Mouse (Mus musculus): Measurements from ENCODE around the gene Palm. TPM values are rescaled to one million over a fixed set of nuclear protein-coding genes. Genes with fewer than 3 reads are reported as not detected.
A peak's percentile ranks its signal among the peaks of the same experiment; 100 is the strongest.
"Not testable (repeated sequence)": the region's sequence is repeated elsewhere in the genome, so short reads cannot be mapped to it uniquely, and the experiment has no call there.

Palm gene
- polyA plus RNA-seq, 2 experiments = 55.8 to 76.2 TPM

DNA sequence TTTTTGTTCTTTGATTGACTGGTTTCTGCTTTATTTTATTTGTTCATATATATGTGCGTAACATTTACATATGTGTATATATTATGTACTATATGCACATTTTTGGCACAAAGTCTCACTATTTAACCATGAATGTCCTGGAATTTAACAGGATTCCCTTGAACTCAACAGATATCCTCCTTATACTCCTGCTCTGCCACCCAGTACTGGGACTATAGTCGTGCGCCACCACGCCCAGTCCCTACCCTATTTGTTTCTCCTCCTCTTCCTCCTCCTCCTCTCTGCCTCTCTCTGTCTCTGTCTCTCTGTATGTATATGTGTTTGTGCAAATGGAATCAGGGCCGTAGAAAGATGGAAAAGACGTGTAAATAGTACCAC lies 46.6 kb upstream of the Palm start:
- H3K27ac ChIP-seq (replicated peaks; ENCODE audit: low read depth, low read length) = no peak overlapping the region
- 26% methylated on average over 6 of the region's 6 CpGs for WGBS
- peaks cover 4% of the 10 kb centered on the region; the same call in 1 of the 2 replicates for H3K4me1 ChIP-seq (ENCODE audit: control insufficient read depth, insufficient read depth, low read length)
- peak overlapping the region; percentile 54 for H3K4me2 ChIP-seq (replicated peaks; ENCODE audit: low read depth, low read length, severe bottlenecking)
- no peak for TF ChIP-seq POLR2A (IDR thresholded peaks at IDR 0.05; ENCODE audit: borderline replicate concordance, extremely low read depth, insufficient read depth, insufficient read length)
- ATAC-seq (ENCODE audit: low FRiP score, low read depth) = peak; percentile 31
- H3K4me3 ChIP-seq (replicated peaks; ENCODE audit: low read length) = peak overlapping the region; percentile 50
- H3K9me3 ChIP-seq (ENCODE audit: control insufficient read depth, low read length) = no peaks in the 10 kb centered on the region
- no peaks in the 10 kb centered on the region for H3K27me3 ChIP-seq (ENCODE audit: control insufficient read depth, insufficient read depth, low read length)
- H3K9ac ChIP-seq (ENCODE audit: low read depth, low read length, severe bottlenecking) = peak overlapping the region; percentile 41; the same call in 1 of the 2 replicates
- no peak for DNase-seq (ENCODE audit: low spot score)
- peaks cover 26% of the 10 kb centered on the region for H3K36me3 ChIP-seq (ENCODE audit: control insufficient read depth, insufficient read depth, low read length)

- H3K9me3 ChIP-seq (ENCODE audit: control insufficient read depth, low read length) = no peaks in the 10 kb centered on the region
- 79% methylated on average over 6 of the region's 6 CpGs for WGBS
- peaks cover 4% of the 10 kb centered on the region; the same call in 1 of the 2 replicates for H3K4me1 ChIP-seq (ENCODE audit: control insufficient read depth, insufficient read depth, low read length)
- no peak for TF ChIP-seq POLR2A (IDR thresholded peaks at IDR 0.05; ENCODE audit: borderline replicate concordance, extremely low read depth, insufficient read depth, insufficient read length)
- no peak for DNase-seq (ENCODE audit: low spot score)
- no peak overlapping the region for H3K4me3 ChIP-seq (replicated peaks; ENCODE audit: low read length)
- H3K27me3 ChIP-seq (ENCODE audit: control insufficient read depth, insufficient read depth, low read length) = no peaks in the 10 kb centered on the region
- no peak overlapping the region for H3K4me2 ChIP-seq (replicated peaks; ENCODE audit: low read depth, low read length, severe bottlenecking)
- H3K27ac ChIP-seq (replicated peaks; ENCODE audit: low read depth, low read length) = no peak overlapping the region
- no peak overlapping the region for H3K9ac ChIP-seq (ENCODE audit: low read depth, low read length, severe bottlenecking)
- H3K36me3 ChIP-seq (ENCODE audit: control insufficient read depth, insufficient read depth, low read length) = peaks cover 10% of the 10 kb centered on the region
- ATAC-seq (ENCODE audit: low FRiP score, low read depth) = no peak
Measured at GRCm38 (mm10) chr10:79748496-79748895, 44.9 kb upstream of the Palm start.

- Histone ChIP-seq H3K4me3 (replicated peaks; ENCODE audit: low read length) (peak within 1 kb of the TSS; percentile 30), H3K27ac (replicated peaks; ENCODE audit: low read depth, low read length) (no peak within 1 kb of the TSS), H3K4me1 (ENCODE audit: control insufficient read depth, insufficient read depth, low read length) (0 out of 2 replicates have a peak, but pooled peaks cover 2% of the 10 kb centered on the region), H3K9ac (ENCODE audit: low read depth, low read length, severe bottlenecking) (peak within 1 kb of the TSS; percentile 35; the same call in 1 of the 2 replicates), H3K36me3 (ENCODE audit: control insufficient read depth, insufficient read depth, low read length) (peaks cover 42% of the 10 kb centered on the region), H3K4me2 (replicated peaks; ENCODE audit: low read depth, low read length, severe bottlenecking) (peak within 1 kb of the TSS; percentile 61), H3K9me3 (ENCODE audit: control insufficient read depth, low read length) (no peaks in the 10 kb centered on the region), H3K27me3 (ENCODE audit: control insufficient read depth, insufficient read depth, low read length) (no peaks in the 10 kb centered on the region)
- WGBS = 2% methylated on average over 36 of the region's 36 CpGs
- ATAC-seq (ENCODE audit: low FRiP score, low read depth) = peak; percentile 62
- peak; percentile 46 for DNase-seq (ENCODE audit: low spot score)
- TF ChIP-seq POLR2A (IDR thresholded peaks at IDR 0.05; ENCODE audit: borderline replicate concordance, extremely low read depth, insufficient read depth, insufficient read length) = no peak
Measured at GRCm38 (mm10) chr10:79754856-79755516, 38.4 kb upstream of the Palm start, which contains the start of gene Fgf22. Gene Fgf22 (plus strand): TSS chr10:79755076.

GRCm38 (mm10) chr10:79755854-79756253 lies 37.5 kb upstream of the Palm start:
- no peak overlapping the region for H3K4me3 ChIP-seq (replicated peaks; ENCODE audit: low read length)
- no peak overlapping the region for H3K9ac ChIP-seq (ENCODE audit: low read depth, low read length, severe bottlenecking)
- WGBS = 66% methylated on average over 3 of the region's 3 CpGs
- TF ChIP-seq POLR2A (IDR thresholded peaks at IDR 0.05; ENCODE audit: borderline replicate concordance, extremely low read depth, insufficient read depth, insufficient read length) = no peak
- no peak overlapping the region for H3K4me2 ChIP-seq (replicated peaks; ENCODE audit: low read depth, low read length, severe bottlenecking)
- ATAC-seq (ENCODE audit: low FRiP score, low read depth) = no peak
- H3K36me3 ChIP-seq (ENCODE audit: control insufficient read depth, insufficient read depth, low read length) = peaks cover 51% of the 10 kb centered on the region
- 0 out of 2 replicates have a peak, but pooled peaks cover 2% of the 10 kb centered on the region for H3K4me1 ChIP-seq (ENCODE audit: control insufficient read depth, insufficient read depth, low read length)
- DNase-seq (ENCODE audit: low spot score) = no peak
- no peak overlapping the region for H3K27ac ChIP-seq (replicated peaks; ENCODE audit: low read depth, low read length)
- no peaks in the 10 kb centered on the region for H3K9me3 ChIP-seq (ENCODE audit: control insufficient read depth, low read length)
- no peaks in the 10 kb centered on the region for H3K27me3 ChIP-seq (ENCODE audit: control insufficient read depth, insufficient read depth, low read length)

- no peaks in the 10 kb centered on the region for H3K9me3 ChIP-seq (ENCODE audit: control insufficient read depth, low read length)
- no peak overlapping the region for H3K4me2 ChIP-seq (replicated peaks; ENCODE audit: low read depth, low read length, severe bottlenecking)
- H3K4me3 ChIP-seq (replicated peaks; ENCODE audit: low read length) = no peak overlapping the region
- H3K27ac ChIP-seq (replicated peaks; ENCODE audit: low read depth, low read length) = no peak overlapping the region
- peaks cover 59% of the 10 kb centered on the region for H3K36me3 ChIP-seq (ENCODE audit: control insufficient read depth, insufficient read depth, low read length)
- no peaks in the 10 kb centered on the region for H3K27me3 ChIP-seq (ENCODE audit: control insufficient read depth, insufficient read depth, low read length)
- ATAC-seq (ENCODE audit: low FRiP score, low read depth) (no peak), DNase-seq (ENCODE audit: low spot score) (no peak)
- 0 out of 2 replicates have a peak, but pooled peaks cover 2% of the 10 kb centered on the region for H3K4me1 ChIP-seq (ENCODE audit: control insufficient read depth, insufficient read depth, low read length)
- WGBS = 86% methylated on average over 24 of the region's 24 CpGs
- TF ChIP-seq POLR2A (IDR thresholded peaks at IDR 0.05; ENCODE audit: borderline replicate concordance, extremely low read depth, insufficient read depth, insufficient read length) = no peak
- no peak overlapping the region for H3K9ac ChIP-seq (ENCODE audit: low read depth, low read length, severe bottlenecking)
Measured at GRCm38 (mm10) chr10:79756660-79757059, 36.7 kb upstream of the Palm start.

DNA sequence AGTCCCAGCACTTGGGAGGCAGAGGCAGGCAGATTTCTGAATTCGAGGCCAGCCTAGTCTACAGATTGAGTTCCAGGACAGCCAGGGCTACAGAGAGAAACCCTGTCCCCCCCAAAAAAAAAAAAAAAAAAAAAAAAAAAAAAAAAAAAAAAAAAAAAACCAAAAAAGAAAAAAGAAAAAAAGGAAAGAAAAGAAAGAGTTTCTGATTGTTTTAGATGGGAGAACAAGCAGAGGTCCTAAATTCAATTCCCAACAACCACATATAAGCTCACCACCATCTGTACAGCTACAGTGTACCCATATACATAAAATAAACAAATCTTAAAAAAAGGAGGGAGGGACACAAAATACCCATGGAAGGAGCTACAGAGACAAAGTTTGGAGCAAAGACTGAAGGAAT lies 33.7 kb upstream of the Palm start:
- peaks cover 69% of the 10 kb centered on the region for H3K36me3 ChIP-seq (ENCODE audit: control insufficient read depth, insufficient read depth, low read length)
- not testable (repeated sequence) for DNase-seq (ENCODE audit: low spot score); H3K9me3 ChIP-seq (ENCODE audit: control insufficient read depth, low read length); H3K4me2 ChIP-seq (replicated peaks; ENCODE audit: low read depth, low read length, severe bottlenecking); H3K27ac ChIP-seq (replicated peaks; ENCODE audit: low read depth, low read length); H3K4me1 ChIP-seq (ENCODE audit: control insufficient read depth, insufficient read depth, low read length); ATAC-seq (ENCODE audit: low FRiP score, low read depth); H3K27me3 ChIP-seq (ENCODE audit: control insufficient read depth, insufficient read depth, low read length); H3K4me3 ChIP-seq (replicated peaks; ENCODE audit: low read length); H3K9ac ChIP-seq (ENCODE audit: low read depth, low read length, severe bottlenecking)
- WGBS = 90% methylated on average over 1 of the region's 1 CpGs

Data from limb, embryonic 14.5 days (tissue).